Mouse (Mus musculus): ENCODE data around the gene Phtf2.
"Not testable (repeated sequence)": the region's sequence is repeated elsewhere in the genome, so short reads cannot be mapped to it uniquely, and the experiment has no call there.

Gene Phtf2

DNA sequence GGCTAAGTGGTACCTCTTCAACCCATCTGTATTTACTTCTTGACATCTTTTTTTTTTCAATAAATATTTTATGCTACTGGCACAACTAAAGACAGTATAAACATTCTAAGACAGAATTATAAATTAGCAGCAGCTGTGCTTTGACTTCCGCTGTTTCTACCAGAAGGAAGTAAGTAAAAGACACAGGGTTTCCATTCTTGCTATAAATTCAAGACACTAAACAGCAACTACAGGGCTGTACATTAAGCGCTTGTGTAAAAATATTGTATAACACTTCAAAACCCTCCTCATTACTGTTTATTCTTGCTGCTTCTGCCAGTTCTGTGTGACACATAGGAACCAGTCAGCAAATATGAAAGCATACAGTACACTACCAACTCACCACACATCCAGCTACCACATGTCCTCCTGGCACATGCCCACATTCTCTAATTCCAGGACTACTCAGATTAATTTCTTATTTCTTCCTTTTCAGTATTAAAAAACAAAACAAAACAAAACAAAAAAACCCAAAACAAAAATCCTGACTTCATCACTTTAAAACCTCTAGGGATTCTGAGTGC lies 16.6 kb downstream of the Phtf2 start:
- no peak for DNase-seq (ENCODE audit: extremely low read depth, low read depth)

DNA sequence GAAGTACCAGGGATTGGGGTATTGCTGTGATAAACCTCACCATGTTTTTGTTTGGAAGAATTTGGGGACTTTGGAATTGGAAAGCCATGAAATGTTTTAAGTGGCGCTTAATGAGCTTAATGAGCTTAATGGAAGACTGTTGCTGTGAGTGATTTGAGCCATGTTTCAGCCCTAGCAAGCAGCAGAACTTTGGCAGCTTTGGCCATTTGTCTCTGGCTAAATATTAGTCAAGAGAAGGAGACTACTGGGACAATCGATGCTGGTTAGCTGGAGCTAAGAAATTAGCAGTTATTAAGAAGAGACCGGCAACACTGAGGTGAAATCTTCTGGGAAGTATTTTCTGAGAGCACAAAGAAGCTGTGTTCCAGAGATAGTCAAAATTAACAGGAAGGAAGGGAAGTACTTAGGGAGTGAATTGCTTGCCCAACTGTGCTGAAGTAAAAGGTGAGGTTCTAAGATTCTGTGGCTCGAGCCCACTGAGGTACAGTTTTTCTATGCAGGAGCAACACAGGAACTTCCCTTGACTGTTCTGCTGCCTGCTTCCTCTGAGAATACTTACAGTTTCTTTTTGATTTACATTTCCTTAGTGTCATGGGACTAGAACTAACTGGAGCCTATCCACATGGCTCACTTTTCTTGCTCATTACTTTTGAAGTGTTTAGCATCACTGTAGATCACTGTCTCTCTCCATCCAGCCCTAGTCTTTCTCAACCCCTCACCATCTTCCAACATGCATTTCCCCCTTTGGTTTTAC lies 17.5 kb downstream of the Phtf2 start:
- no peak for DNase-seq (ENCODE audit: extremely low read depth, low read depth)

GRCm38 (mm10) chr5:20861901-20862300 lies 20.0 kb downstream of the Phtf2 start:
- DNase-seq (ENCODE audit: extremely low read depth, low read depth): no peak

GRCm38 (mm10) chr5:20860565-20860964 lies 21.4 kb downstream of the Phtf2 start:
- DNase-seq (ENCODE audit: extremely low read depth, low read depth): no peak

DNA sequence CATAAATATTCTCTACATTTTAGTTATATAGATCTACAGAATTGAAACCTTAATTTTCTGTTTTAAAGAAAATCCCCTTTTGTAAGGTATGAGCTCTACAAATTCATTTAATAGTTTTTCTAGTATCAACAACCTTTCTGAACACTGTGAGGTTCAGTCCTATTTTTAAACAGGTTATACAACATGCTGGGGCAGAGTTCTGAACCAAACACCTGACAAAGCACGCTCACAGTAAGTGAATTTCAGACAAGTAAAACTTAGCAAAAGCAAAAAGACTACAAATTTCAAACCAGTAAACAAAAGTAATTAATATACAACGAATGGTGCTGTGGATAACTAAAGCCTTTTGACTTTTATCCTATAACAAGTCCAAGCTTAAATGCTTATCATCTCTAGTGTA lies 23.5 kb downstream of the Phtf2 start:
- DNase-seq (ENCODE audit: extremely low read depth, low read depth): no peak

DNA sequence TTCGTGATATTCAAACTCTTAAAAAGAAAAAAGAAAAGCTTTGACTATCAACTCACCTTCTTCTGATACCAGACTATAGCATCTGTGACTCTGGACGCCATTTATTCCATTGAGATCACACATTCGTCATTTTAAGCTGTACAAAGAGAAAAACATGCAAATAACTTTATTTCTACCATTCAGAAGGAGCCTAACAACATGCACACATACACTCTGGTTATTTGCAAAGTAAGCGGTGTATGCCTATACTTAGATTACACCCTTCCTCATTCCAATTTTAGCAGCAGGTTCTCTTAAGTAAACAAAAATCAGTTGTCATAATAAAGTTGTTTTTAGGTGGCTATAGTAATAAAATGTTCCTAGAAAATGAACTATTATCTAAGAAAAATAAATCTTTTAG lies 26.9 kb downstream of the Phtf2 start:
- DNase-seq (ENCODE audit: extremely low read depth, low read depth): no peak

DNA sequence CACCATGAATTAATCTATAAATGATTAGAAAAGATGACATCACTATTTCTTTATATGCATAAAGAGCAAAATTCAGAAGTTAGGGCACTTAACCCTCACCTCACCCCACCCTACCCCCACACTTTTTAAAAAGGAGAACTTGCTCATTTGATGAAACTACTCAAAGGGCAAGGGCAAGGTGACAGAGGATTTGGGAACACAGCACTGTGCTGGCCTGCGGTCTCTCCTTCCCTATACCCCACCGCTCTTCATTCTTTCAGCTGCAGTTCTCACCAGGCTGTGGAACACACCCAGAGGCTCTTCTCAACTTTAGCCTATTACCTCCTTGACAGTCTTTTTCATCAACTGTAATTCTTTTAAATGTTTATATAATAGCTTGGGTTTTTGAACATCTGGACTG lies 34.9 kb downstream of the Phtf2 start:
- no peak for DNase-seq (ENCODE audit: extremely low read depth, low read depth)

DNA sequence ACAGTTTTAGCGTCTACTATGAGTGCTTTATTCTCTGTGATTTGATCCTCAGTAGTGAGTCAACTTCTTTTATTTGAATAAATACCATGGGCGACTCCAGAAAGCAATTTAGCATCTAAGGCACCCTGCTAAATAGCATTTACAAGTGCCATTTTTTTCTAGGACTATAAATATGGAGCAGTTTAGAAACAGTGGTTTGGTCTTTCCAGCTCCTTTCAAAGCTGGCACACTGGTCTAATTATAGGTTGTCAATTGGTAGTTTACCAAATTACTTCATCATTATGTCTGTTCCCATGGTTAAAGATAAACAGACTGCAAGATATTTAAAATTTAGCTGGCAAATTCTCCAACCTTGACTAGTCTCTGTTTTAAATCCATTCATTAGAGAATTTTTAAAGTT lies 38.1 kb downstream of the Phtf2 start:
- no peak for DNase-seq (ENCODE audit: extremely low read depth, low read depth)

DNA sequence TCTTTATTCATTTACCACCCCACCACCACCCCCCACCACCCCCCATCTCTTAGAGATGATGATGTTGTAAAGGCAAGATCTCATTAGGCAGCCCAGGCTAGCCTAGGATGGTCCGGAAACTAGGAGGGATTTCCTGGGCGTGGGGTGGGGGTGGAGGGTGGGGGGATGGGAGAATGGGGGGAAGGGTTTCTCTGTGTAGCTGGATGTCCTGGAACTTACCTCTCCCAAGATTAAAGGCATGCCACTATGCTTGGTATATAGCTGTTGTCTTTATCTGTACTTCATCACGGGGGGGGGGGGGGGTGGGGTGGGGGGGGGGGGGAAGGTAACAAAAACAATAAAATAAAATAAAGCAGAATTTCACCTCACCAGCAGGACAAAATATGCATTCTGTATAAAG lies 38.5 kb downstream of the Phtf2 start:
- DNase-seq (ENCODE audit: extremely low read depth, low read depth): no peak

- DNase-seq (ENCODE audit: extremely low read depth, low read depth): no peak
These were observed 44.8 kb downstream of the Phtf2 start for GRCm38 (mm10) chr5:20837082-20837481.

DNA sequence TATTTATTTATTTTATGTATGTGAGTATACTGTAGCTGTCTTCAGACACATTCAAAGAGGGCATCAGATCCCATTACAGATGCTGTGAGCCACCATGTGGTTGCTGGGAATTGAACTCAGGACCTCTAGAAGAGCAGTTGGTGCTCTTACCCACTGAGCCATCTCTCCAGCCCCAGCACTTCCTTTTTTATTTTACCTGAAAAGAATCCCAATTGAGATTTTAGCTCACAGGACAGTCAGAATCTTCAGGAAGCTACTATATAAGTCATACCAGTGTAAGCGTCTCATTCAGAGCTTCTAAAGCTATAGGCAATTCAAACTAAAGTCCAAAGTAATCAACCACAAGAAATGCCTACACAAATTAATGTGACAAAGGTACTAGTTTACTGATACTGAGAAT lies 47.5 kb downstream of the Phtf2 start:
- no peak for DNase-seq (ENCODE audit: extremely low read depth, low read depth)

DNA sequence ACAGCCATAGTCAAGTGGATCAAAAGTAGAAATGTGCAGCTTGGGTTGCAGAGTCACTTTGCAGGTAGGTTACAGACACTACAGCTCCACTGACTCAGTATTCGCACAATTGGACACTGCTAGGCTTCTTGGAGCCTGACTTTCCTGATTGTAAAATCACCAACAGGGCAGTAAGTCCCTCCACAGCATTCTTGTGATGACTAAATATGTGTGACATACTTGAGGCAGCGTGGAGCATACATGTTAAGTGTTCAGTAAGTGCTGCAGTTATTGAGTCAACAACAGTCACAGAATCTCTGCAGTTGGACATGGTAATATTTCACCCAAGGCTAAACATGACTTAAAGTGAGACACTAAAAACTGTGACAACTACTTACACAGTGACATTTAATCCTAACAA lies 50.5 kb downstream of the Phtf2 start:
- DNase-seq (ENCODE audit: extremely low read depth, low read depth): no peak

- no peak for DNase-seq (ENCODE audit: extremely low read depth, low read depth)
These were observed 51.2 kb downstream of the Phtf2 start for GRCm38 (mm10) chr5:20830717-20831116.

DNA sequence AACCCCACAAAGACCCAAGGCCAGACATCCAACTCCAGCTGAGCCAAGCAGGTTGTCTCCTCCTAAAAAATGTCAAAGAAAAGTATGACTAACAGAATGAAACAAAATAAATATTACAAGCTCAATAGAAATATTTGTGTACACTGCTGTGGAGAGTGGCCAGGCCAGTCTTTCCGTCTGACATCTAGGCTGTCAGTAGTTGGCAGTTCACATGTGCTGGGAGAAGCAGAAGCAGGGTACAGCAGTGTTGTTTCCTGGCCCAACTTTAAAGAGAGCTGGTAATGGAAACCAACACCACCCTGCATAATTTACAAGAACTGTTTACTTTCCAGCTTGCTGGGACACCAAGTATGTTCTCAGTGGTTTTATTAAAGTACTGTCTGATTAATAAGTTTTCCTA lies 60.3 kb downstream of the Phtf2 start:
- DNase-seq (ENCODE audit: extremely low read depth, low read depth): no peak

DNA sequence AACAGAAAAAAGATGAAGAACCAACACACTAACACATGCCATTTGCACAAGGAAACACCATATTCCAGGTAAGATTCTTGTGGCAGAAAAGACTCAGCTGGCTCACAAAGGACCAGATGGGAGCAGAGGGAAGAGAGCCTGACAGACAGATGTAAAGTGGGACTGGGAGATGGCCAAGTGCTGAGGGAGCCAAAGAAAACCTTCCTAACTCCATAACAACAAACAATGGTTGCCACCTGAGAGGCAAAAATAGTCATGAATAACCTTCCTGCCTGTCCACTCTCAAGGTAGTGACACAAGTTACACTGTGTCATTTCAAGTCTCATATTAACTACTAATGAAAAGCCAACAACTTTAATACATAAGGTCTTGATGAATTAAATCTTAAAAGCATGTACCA lies 60.8 kb downstream of the Phtf2 start:
- DNase-seq (ENCODE audit: extremely low read depth, low read depth): no peak

GRCm38 (mm10) chr5:20815094-20815493 lies 66.8 kb downstream of the Phtf2 start:
- DNase-seq (ENCODE audit: extremely low read depth, low read depth): no peak

GRCm38 (mm10) chr5:20810449-20810848 lies 71.5 kb downstream of the Phtf2 start:
- no peak for DNase-seq (ENCODE audit: extremely low read depth, low read depth)

DNA sequence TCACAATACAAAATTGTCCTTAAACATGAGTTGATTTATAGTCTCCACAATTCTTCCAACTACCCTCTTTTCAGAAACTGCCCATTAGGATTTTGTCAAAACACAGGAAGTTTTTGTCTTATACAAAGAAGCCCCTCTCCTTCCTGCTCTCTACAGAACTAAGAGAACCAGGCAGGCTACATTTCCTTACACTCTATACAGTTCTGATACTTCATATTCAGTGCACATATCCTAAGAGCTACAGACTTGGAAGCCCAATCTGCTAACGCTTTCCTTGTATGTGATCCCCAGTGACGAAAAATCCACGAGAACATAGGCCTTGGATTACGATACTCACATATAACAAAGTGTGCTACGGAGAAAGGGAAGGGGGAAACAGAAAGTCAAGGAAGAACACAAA lies 86.0 kb downstream of the Phtf2 start:
- DNase-seq (ENCODE audit: extremely low read depth, low read depth): no peak

DNA sequence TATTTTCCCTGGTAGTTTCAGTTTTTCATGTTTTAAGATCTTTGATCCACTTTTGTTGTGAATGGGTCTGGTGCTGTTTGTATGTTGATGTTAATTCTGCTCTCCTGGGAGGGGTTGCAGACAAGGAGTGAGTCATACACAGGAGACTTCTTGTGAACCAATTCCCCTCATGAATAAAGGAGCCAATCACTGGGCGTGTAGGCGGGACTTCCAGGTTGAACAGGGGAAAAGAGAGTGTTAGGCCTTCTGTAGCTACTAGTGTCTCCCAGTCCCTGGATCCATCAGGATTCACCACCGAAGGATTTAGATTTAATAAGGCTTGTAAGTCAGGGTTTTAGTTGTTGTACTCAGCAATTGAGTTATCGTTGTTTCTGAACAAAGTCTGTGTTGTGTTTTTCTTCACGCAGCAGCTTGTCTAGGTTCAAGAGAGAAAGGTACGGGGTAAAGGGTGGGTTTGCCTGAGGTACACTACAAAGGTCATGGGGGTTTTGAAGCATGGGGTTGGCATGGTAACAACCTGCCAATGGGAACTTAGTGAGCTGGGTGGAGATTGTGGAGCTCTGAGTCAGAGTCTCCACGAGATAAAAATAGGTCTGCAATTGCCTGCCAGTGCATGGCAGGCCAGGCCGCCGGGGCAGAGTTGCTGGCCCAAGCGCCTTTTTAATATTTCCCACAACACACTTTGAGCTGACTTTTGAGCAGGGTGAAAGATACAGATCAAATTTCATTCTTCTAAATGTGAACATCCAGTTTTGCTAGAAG lies 90.0 kb downstream of the Phtf2 start:
- no peak for DNase-seq (ENCODE audit: extremely low read depth, low read depth)

- DNase-seq (ENCODE audit: extremely low read depth, low read depth): not testable (repeated sequence)
These were observed 95.5 kb downstream of the Phtf2 start for GRCm38 (mm10) chr5:20786471-20786870.

DNA sequence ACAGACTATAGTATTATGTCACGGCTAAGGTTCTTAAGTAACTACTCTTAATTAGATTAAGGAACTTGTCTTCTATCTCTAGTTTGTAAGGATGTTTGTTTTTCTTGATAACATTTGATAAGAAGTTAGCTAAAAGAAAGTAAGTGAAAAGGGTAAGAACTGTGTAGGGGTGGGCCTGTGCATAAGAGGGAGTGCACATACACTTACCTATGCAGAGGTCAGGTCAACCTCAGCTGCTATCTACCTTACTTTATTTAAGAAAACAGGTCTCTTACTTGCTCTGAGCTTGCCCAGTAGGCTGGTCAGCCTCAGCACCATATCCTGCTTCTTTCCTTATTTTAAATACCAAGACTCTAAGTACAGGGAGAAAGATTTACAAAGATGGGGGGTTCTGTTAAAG lies 100.8 kb downstream of the Phtf2 start:
- DNase-seq (ENCODE audit: extremely low read depth, low read depth): no peak

- DNase-seq (ENCODE audit: extremely low read depth, low read depth): no peak
These were observed 102.7 kb downstream of the Phtf2 start for GRCm38 (mm10) chr5:20779191-20779590.
